Mouse (Mus musculus) urinary bladder, postnatal 4 days (tissue): ENCODE data around the gene Lamtor2.

ENCODE experiments used
- DNase-seq, 2 experiments: peaks; one replicate each; pipeline ENCODE4 v3.0.0; 2021 to 2022; ENCODE audit warnings: low spot score in 2 of 2

Lamtor2 gene

DNA sequence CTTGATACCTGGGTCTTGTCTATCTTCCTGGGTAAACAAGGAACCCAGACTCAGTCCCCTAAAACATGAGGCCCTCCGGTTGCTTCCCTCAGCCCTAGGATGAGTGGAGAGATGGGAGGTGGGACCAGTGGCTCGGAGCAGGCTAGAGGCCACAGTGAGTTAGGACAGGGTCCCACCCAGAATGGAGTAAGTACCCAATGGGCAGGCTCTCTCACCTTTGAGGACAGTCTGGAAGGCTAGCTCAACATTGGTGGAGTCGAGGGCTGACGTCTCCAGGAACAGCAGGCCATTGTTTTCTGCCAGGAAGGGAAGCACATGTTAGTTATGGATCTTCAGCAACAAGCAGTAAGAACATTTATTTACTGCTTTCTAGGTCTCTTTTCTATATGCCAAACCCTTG lies 10.4 kb downstream of the Lamtor2 start:
- DNase-seq = no peak

DNA sequence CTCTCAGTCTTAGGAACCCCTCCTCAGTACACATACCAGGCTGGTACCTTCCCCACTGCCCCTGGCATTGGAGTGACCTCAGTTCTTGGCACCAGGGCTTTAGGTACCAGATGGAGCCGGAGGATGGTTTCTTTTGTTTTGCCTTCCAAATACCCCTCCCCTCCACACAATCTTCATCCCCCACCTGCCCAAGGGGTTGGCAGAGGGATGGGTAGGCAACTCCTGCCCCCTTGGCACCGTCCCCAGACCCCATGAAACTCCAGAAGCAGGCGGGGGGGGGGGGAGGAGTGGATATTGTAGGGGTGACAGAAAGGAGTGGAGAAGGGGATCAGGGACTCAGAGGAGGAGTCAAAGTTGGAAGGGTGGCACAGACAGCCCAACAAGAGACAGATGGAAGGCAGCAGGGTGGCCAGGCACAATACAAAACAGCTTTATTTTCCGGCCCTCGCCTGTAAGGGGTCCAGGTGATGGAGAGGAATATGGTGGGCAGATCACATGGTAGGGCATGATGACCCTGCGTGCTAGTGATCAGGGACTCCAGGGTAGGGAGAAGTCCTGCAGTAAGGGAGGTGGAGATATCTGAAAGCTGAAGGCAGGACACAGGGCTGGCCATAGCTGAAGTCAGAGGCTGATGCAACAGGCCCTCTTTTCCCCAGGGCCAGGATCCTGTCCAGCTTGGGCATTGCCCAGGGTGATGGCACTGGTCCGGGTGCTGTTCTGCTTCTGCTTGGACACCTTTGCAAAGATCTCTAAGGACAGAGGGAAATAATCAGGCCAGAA lies 11.1 kb downstream of the Lamtor2 start:
- no peak for DNase-seq

DNA sequence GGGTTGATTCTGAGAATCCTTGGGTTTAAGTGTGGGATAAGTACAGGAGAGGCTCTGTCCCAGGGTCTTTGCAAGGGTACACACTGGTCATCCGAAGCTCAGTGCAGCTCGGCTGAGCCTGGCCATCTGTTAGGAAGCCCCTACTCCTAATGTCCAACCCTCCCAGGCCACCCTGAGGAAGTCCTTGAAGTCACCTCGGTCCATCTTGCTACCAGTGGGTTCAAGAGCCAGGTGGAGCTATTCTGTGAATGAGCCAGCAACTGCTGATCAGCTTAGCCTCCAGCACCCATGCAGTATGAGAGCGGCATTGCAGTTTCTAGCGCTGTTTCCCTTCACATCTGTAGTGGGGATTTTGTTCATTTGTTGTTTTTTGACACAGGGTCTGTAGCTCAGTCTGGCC lies 12.8 kb downstream of the Lamtor2 start:
- DNase-seq = no peak

DNA sequence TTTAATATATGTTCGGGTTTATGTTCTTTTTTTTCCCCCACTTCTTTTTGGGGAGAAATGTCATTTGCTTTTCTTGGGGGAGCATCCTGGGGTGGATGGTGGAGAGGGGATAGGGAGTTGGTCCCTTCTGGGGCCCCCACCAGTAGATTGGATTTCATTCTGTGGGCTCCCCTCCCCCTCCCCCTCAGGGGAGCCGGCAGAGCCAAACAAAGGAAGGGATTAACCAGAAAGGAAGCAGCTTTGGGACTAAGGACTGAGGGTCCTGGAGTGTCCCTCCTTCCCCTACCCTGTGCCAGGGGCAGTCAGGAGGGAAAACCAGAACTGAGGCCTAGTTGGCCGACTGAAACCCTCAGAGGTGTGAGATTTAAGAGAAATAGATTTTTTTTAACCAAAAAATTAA lies 13.5 kb downstream of the Lamtor2 start:
- no peak for DNase-seq

DNA sequence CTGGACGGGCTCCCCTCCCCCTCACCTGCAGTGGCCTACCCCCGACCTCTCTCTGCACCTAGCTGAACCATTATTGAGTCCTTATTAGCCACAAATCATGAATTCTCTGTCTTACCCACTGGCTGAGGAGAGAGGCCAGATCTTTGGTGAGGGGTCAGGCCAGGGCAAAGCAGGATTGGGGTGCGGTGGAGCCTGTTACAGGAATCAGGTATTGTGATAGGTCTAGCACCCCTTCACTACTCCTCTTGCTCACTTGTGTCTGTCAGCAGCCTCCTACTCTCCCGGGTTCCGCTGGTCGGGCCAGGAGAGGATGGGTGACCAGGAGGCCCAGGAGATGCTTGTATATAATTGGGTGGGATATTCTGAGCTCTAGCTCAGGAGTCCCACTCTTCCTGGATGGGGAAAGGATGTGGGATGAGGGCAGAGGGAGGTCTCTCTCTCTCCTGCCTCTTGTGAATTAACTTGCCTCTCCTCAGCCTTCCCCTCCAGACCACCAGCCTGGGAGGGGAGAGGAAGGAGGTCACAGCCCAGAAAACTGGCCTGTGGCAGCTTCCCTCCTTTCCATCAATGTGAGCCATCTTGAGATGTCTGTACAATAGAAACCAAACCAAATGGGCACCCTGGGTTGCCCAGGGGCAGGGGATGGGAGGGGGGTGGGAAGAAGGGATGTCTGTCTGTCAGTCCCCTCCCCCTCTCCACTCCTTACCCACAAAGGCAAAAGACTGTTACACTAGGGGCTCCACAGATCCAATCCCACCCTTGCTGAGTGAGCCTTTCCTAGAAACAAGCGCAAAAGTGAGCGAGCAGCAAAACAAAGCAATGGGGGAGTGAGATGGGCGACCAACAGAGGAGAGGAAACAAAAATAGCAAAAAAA lies 14.4 kb downstream of the Lamtor2 start:
- DNase-seq = no peak

DNA sequence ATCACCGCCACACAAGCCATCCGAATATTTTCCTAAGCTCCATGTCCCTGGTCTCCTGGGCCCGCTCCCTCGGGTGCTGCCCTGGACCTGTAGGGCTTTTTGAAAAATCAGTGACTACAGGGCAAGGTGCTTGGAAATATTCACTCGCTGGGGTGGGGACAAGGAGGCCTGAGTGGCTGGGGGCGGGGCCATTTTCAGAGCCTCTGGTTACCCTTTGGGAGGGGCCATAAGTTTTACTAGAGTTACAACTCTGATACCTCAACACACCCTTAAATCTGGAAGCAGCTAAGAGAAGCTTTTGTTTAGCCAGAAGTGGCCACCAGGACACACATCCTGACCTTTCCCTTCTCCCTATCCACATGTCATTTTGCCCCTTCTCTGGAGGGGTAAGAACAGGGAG lies 15.7 kb downstream of the Lamtor2 start:
- DNase-seq = no peak

DNA sequence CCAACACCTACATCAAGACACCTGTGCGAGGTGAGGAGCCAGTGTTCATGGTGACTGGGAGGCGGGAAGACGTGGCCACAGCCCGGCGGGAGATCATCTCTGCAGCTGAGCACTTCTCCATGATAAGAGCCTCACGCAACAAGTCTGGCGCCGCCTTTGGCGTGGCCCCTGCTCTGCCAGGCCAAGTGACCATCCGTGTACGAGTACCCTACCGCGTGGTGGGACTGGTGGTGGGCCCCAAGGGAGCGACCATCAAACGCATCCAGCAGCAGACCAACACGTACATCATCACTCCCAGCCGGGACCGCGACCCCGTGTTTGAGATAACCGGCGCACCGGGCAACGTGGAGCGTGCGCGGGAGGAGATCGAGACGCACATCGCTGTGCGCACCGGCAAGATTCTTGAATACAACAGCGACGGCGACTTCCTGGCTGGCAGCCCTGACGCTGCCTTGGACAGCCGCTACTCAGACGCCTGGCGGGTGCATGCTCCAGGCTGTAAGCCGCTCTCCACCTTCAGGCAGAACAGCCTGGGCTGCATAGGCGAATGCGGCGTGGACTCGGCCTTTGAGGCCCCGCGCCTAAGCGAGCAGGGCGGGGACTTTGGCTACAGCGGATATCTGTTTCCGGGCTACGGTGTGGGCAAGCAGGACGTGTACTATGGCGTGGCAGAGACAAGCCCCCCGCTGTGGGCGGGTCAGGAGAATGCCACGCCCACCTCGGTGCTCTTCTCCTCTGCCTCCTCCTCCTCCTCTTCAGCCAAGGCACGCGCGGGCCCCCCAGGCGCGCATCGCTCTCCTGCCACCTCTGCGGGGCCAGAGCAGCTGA lies 16.6 kb downstream of the Lamtor2 start:
- DNase-seq = peak; percentile 73 to 74

DNA sequence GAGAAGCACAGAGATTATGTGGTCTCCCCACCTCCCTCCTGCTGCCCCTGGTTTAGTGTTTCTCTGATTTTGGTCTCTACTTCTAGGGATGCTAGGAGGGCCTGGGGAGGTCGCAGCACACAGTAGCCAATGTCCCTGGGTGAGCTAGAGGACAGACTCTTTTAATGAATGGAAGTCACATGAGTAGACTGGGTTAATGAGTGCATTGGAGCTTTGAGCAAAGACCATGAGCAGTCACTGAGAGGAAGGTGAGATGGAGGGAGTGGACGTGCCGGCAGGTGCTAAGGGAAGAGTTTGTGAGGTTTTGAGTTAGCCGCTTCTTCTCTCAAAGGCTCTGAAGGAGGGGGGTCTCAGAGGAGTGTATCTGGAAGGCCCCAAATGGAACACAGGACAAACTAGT lies 17.3 kb downstream of the Lamtor2 start:
- DNase-seq = no peak

DNA sequence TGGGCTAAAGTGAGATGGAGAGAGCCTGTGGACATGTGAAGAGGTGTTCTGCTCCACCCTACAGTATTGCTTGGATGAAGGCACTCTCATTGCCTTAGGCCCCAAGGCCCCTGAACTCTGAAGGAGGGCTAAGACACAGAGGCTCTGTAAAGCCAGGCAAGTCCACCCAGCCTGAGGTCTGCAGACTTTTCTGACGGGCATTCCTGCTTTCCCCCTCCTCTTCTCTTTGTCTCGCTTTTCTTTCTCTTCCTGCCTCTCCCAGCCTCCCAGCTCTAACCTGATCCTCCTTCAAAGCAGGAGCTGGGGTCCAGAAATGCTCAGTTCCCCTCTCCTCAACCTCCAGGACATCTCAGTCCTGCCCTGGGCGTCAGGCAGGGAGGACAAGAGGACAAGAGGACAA lies 17.9 kb downstream of the Lamtor2 start:
- DNase-seq = no peak

DNA sequence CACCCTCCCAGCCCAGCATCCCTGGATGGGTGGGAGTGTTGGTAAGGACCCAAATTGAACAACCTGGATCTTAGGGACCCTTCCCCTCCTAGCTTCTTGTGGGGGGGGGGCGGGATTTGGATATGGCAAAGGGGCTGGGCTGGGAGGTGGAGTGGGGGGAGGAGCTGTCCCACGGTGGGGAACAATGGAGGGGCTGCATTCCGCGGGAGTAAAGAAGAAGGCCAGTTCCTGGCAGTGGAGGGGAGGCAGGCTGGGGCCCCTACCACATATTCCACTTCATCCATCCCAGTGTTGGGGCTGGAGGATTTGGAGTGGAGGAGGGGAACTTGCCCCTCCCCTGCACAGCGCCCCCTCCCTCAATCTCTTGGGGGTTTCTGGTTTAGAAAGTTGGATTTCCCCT lies 19.2 kb downstream of the Lamtor2 start:
- no peak for DNase-seq

DNA sequence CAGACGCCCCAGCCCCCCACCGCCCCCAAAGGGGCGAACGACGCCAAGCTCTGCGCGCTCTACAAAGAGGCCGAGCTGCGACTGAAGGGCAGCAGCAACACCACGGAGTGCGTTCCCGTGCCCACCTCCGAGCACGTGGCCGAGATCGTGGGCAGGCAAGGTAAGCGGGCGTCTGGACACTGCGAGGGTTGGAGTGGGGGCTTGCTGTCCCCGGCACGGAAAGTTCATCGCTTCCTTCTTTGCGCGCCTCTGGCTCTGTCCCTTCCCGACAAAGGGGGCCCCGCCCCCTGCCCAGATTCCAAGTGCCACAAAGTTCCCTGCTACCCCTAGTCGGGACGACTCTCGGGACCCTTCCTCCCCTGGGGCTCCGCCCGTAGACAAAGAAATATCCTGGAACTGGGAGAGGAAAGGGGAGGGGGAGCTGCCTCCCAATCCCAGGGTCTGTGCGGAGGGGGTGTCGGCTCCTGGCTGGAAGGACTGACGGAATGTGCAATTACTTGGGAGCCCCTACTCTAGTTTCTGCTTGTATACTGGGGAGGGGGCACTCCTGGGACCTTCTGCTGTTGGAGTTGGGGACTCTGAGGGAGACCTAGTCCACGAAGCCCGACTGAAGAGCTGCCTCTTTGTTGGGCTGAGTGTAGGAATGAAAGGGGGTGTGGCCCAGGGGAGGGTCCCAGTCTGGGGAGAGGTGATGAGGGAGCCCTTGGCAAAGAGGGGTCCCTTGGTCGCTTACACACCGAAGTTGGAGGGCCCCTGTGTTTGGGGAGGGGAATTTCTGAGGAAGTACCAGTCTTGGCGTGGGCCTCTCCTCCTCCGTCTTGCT lies 20.0 kb downstream of the Lamtor2 start:
- DNase-seq = peak in 1 of 2 experiments; percentile 47

DNA sequence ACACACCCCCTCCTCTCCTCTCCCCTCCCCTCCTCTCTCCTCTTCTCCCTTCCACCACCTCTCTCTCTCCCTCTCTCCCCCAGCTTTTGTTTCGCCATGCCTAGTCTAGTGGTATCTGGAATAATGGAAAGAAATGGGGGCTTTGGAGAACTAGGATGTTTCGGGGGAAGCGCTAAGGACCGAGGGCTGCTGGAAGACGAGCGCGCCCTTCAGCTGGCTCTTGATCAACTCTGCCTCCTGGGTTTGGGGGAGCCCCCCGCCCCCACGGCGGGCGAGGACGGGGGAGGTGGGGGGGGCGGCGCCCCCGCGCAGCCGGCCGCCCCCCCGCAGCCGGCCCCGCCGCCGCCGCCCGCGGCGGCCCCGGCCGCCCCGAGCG lies 20.6 kb downstream of the Lamtor2 start, which contains the start of gene Mex3a:
Gene Mex3a, plus strand, starts transcription at position 97 of the 376 bp plus-strand sequence.
- no peak for DNase-seq

DNA sequence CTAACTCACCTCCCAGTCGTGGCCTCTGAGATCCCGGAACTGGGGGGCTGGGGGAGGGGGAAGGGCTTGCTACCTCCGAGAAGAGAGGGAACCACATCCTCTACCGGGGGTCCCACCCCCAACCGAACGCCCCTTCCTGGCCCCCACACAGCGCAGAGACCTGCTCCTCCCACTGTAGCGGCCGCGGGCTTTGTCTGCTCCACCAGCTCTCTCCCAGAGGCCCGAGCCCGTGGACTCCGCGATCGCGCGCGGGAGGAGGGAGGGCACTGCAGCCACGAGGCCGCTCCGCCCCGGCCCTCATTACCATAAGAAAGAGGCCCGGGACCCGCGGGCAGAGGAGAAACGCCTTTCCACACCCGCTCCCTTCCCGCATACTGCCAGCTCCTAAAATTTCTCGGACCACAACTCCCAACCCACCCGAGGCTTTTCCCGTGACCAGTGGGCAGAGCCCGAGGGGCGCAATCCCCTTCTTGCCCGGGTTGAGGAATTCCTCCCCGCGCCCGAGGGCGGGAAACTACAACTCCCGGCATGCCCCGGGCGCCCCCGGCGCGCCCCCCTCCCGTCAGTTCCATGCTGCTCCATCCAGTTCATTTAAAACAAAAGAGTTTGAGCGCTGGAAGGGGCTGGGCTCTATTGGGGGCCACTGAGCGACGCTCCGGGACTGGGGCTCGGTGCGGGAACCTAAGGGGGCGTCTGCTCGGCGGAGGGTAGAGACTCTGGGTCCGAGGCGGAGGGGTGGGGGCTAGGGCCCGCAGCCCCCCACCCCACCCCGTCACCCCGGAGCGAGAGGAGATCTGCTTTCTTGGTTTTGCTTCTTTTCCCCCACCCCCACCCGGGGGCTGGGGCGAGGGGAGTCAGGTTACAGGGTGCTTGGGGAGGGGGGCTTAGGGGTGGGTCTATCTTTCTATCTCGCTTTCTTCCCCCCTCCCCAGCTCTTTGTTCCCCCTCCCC lies 21.3 kb downstream of the Lamtor2 start:
- DNase-seq = peak; percentile 87 to 88

DNA sequence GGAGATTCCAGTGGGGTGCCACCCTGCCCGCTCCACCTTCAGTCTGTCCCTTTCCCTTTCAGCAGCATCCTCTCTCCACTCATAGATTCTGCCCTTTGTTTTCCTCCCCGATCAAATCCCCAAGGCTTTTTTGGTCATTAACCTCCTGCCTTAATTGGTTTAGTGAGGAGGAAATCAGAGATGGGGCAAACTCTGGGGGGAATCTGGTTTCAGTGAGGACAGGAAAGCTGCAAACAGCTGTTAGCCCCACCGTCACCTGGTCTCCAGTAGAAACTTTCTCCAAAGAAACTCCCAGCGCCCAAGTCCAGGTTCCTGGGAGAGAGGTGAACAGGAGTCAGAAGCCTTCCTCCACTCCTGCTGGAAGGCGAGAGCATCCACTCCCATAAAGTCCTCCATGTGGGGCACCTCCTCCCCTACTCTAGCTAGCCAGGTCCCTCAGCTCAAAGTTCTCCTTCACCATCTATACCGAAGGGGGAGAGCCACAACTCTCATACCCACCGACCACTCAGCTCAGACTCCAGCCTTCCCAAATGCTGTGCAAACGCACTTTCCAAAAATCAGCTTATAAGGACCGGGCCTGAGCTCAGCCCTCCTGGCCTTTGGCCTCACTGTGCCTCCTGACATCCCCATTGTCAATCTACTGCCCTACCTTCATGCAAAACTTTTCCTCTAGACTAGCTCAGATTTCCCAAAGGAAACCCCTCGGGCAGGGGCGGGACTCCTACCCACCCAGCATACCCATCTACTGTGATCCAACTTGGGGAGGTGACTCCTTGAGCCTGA lies 22.6 kb downstream of the Lamtor2 start:
- DNase-seq = no peak

DNA sequence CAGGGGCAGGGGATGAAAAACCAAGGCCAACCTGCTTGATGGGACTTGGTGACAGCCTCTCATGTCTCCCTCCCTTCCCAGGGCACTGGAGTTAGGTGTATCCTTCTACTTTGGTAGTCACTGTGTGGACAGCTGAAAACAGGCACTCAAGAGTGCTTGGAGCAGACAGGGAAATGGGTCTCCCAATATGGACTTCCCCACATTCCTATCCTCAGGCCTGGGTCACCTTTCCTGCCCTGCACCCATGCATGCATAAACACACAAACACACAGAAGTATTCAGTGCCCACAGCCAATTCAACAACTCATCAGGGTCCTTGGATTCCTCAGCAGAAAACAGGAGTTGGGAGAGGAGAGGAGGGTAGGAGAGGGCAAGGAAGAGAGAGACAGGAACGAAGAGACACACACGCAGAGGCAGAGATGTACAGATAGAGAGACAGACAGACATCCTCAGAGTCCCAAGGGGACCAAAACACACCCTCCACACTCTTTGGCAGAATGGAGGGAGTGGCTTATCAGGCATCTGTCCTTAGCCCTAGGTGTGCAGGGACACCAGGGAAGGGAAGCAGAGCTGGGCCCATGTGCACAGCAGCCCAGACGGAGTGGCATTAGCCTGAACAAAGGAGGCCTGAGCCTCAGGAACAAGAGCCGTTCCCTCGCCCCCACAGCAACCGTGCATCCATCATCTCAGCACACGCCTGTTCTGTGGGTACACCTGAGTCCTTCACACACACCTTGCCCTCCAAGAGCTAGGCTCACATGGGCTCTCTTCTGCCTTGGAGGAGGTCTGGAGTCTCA lies 23.5 kb downstream of the Lamtor2 start:
- DNase-seq = no peak

DNA sequence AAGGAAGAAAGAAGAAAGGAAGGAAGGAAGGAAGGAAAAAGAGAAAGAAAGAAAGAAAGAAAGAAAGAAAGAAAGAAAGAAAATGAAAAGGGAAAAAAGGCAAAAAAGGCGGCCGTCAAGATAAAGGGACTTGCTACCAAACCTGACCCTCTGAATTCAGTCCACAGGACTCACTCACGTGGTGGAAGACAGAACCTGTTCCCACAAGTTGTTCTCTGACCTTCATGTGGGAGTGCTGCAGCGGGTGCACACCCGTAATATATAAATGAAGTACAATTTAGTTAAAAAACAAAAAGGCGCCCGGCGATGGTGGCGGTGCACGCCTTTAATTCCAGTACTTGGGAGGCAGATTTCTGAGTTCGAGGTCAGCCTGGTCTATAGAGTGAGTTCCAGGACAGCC lies 24.2 kb downstream of the Lamtor2 start:
- no peak for DNase-seq

DNA sequence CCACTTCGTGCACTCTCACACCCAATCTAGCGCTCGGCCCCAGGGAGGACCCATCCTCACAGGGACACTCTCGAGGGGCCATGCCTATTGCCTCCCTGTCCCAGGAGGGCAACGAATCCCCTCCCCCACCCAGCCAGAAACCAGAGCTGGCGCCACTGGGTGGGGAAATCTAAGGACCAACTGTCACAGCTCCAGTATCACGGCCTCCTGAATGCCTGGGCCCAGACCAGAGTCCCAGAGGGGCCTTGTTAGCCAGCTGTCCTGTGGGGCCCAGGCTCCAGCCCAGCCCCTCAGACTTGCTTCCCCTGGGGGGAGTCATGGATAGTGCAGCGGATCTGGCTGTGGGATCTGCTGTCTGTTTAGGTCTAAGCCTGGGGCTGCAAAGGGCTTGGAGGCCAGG lies 25.3 kb downstream of the Lamtor2 start:
- no peak for DNase-seq
